13 mouse cellular contexts compared by ENCODE assay signal in the genomic region with DNA sequence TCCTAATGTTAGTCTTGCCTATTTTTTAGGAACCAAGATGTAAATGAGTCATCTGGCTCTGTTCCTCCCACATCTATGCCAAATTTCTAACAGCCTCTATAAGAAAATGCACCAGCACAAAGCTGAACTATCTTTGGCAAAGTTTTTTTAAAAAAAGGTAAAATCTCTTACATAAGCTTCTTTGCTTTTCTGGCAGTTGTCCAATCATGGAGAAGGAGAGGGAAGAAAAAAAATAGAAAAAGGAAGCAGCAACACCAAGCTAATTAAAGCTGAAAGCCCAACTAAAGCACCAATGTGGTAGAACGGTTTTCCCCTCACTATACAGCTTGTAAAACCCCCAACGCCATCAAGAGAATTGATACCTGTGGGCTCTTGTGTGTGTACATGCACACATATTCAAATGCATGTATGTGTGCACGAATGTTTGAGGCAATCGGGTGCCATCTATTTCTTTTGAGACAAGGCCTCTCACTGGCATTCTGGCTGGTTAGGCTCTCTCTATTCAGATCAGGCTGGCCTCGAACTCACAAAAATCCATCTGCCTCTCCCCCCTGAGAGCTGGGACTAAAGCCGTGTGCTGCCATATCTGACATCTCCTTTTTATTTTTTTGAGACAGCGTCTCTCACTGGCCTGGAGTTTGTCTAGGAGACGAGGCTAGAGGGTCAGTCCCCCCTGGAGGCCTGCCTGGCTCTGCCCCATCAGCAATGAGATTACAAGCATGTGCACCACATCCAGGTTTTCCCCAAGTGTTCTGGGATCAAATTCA. TPM values are rescaled to one million over a fixed set of nuclear protein-coding genes. Genes with fewer than 3 reads are reported as not detected.
A peak's percentile ranks its signal among the peaks of the same experiment; 100 is the strongest.
DNase-seq lines count a peak whose midpoint lies in the region; ATAC-seq and TF ChIP-seq lines count a peak whose summit lies in the region.
"Had no signal": no experiment of that assay in that cellular context is flagged by ENCODE, and none has a peak within 500 bp of the region (broad histone marks: within the 10 kb centered on the region; RNA-seq: fewer than 3 reads in every experiment).

No protein-coding gene starts in this region.

- ATAC-seq in lung, embryonic 14.5 days (ENCODE audit: insufficient read depth): no peak
- ATAC-seq: intestine, postnatal 0 days had no signal

- peaks cover 6% of the 10 kb centered on the region for H3K79me2 ChIP-seq in heart, adult 2 months (replicated peaks; ENCODE audit: control insufficient read depth, insufficient read depth, low read length)
- H3K79me2 ChIP-seq in macrophage (ENCODE audit: inconsistent target): peaks cover 97% of the 10 kb centered on the region

- no peak overlapping the region for H3K9ac ChIP-seq in heart, adult 2 months (ENCODE audit: low read depth, low read length)
- H3K9ac ChIP-seq in lung, embryonic 14.5 days: no peak overlapping the region
- H3K9ac ChIP-seq: embryonic facial prominence, embryonic 13.5 days had no signal

- H3K27ac ChIP-seq in heart, adult 2 months: peak overlapping the region; percentile 5; the same call in 1 of the 2 replicates
- H3K27ac ChIP-seq in lung, embryonic 14.5 days (ENCODE audit: low read depth): no peak overlapping the region
- peak overlapping the region; percentile 92 for H3K27ac ChIP-seq in bone marrow macrophage, adult 2 months (ENCODE audit: insufficient read depth, low read depth, low read length)
- peak overlapping the region; percentile 90 for H3K27ac ChIP-seq in macrophage
- H3K27ac ChIP-seq: embryonic facial prominence, embryonic 13.5 days had no signal

- H3K9me3 ChIP-seq in lung, embryonic 14.5 days (ENCODE audit: low read depth, low read length): no peaks in the 10 kb centered on the region
- H3K9me3 ChIP-seq: embryonic facial prominence, embryonic 13.5 days had no signal

- no peaks in the 10 kb centered on the region for H3K27me3 ChIP-seq in heart, adult 2 months (ENCODE audit: control insufficient read depth, insufficient read depth, low read length)
- H3K27me3 ChIP-seq in lung, embryonic 14.5 days (ENCODE audit: insufficient read depth, low read length): no peaks in the 10 kb centered on the region
- H3K27me3 ChIP-seq: embryonic facial prominence, embryonic 13.5 days had no signal

- TF ChIP-seq POLR2A in heart, adult 2 months (IDR thresholded peaks at IDR 0.05; ENCODE audit: insufficient read depth, low read depth, low read length): no peak
- no peak for TF ChIP-seq POLR2A in bone marrow macrophage, adult 2 months (IDR thresholded peaks at IDR 0.05; ENCODE audit: borderline replicate concordance, low read depth, low read length)

- no peak overlapping the region for H3K4me3 ChIP-seq in heart, adult 2 months
- H3K4me3 ChIP-seq in lung, embryonic 14.5 days (ENCODE audit: low read depth, low read length): no peak overlapping the region
- no peak overlapping the region for H3K4me3 ChIP-seq in bone marrow macrophage, adult 2 months (ENCODE audit: insufficient read depth, low read length)
- H3K4me3 ChIP-seq in macrophage (ENCODE audit: inconsistent target): no peak overlapping the region
- H3K4me3 ChIP-seq: embryonic facial prominence, embryonic 13.5 days had no signal

- no peak for TF ChIP-seq EP300 in heart, adult 2 months (IDR thresholded peaks at IDR 0.05; ENCODE audit: insufficient read depth, low read depth, low read length)

- no peak for TF ChIP-seq CTCF in heart, adult 2 months (IDR thresholded peaks at IDR 0.05)
- TF ChIP-seq CTCF in lung, embryonic 14.5 days (IDR thresholded peaks at IDR 0.05; ENCODE audit: low read depth): no peak
- TF ChIP-seq CTCF in bone marrow macrophage, adult 2 months (IDR thresholded peaks at IDR 0.05; ENCODE audit: low read depth, low read length): no peak

- 46% methylated on average over 8 of the region's 8 CpGs for WGBS in heart, adult 2 months
- WGBS in lung, embryonic 14.5 days: 71% methylated on average over 8 of the region's 8 CpGs
- 49% methylated on average over 8 of the region's 8 CpGs for WGBS in macrophage (ENCODE audit: missing documents)

- DNase-seq in heart, adult 2 months: no peak
- no peak for DNase-seq in heart, postnatal 14 days
- DNase-seq in lung, embryonic 14.5 days: peak; percentile 44
- DNase-seq in lung, postnatal 36 days: no peak
- DNase-seq in spleen, adult 18-20 months: no peak
- DNase-seq in cerebellum, adult 8-10 months: no peak
- DNase-seq: cerebellum, adult 11 months; layer of hippocampus, postnatal 36 days; lung, postnatal 10 days had no signal

- intact Hi-C loops in heart, adult 2 months (cut with DNase I): no loop called here
- intact Hi-C loops in heart, postnatal 14 days (cut with DNase I): loop anchor here (2.0 kb wide), 1 partner anchor 27 kb away; no protein-coding TSS in a partner anchor

- no peak overlapping the region for H3K4me2 ChIP-seq in lung, embryonic 14.5 days
- H3K4me2 ChIP-seq: embryonic facial prominence, embryonic 13.5 days had no signal

- H3K4me1 ChIP-seq in heart, adult 2 months (ENCODE audit: control insufficient read depth, insufficient read depth, low read length): peaks cover 31% of the 10 kb centered on the region
- H3K4me1 ChIP-seq in lung, embryonic 14.5 days (ENCODE audit: insufficient read depth): peaks cover 15% of the 10 kb centered on the region
- H3K4me1 ChIP-seq in bone marrow macrophage, adult 2 months (ENCODE audit: control insufficient read depth, insufficient read depth, low read length): peaks cover 72% of the 10 kb centered on the region

- H3K36me3 ChIP-seq in heart, adult 2 months (ENCODE audit: control insufficient read depth, insufficient read depth, low read length): peaks cover 14% of the 10 kb centered on the region
- no peaks in the 10 kb centered on the region for H3K36me3 ChIP-seq in lung, embryonic 14.5 days (ENCODE audit: insufficient read depth)
- no peaks in the 10 kb centered on the region for H3K36me3 ChIP-seq in macrophage (ENCODE audit: inconsistent target)
- H3K36me3 ChIP-seq: embryonic facial prominence, embryonic 13.5 days had no signal

RNA-seq across cellular contexts. Expression of gene Pacsin2, which starts 28.9 kb away (rescaled TPM):
- total RNA-seq in heart, adult 2 months (2021): 100 to 1,000 TPM; 200 to 246 TPM
- polyA plus RNA-seq in heart, adult 2 months (2012; rRNA removed): 111 and 169 TPM in 2 replicates
- 100 to 1,000 TPM; 156 to 165 TPM for total RNA-seq in heart, postnatal 14 days (2021)
- polyA plus RNA-seq in lung, embryonic 14.5 days (2014; fragmentation: Nextera tagmentation; extraction: Ambion mirVana): 62.3 and 63.8 TPM in 2 replicates
- 61.4 and 63.7 TPM in 2 replicates for polyA plus RNA-seq in bone marrow macrophage, adult 2 months (2012; ENCODE audit: insufficient read depth, insufficient read length, missing spikeins)
- total RNA-seq in macrophage (2018; cell fraction: chromatin; rRNA removed): 100 to 1,000 TPM in 3 of 26 experiments, 10 to 100 TPM in 23; 41.6 to 120 (median 81.4) TPM
- 100 to 1,000 TPM in 1 of 26 experiments, 10 to 100 TPM in 25; 51.3 to 103 (median 81.1) TPM for total RNA-seq in macrophage (2018; cell fraction: cytosol; rRNA removed)
- total RNA-seq in macrophage (2018; cell fraction: nucleus; rRNA removed): 100 to 1,000 TPM in 2 of 26 experiments, 10 to 100 TPM in 24; 60.5 to 159 (median 76.3) TPM
- polyA plus RNA-seq in macrophage (2018): 58.4 to 158 TPM (median 89.0 TPM) in 3 replicates
